Mouse (Mus musculus) brown adipose tissue, adult 24 weeks (tissue): ENCODE measurements at regions not wholly inside any gene's neighbourhood (a gene's known extent, or its start where the extent isn't known, plus 50 kb on each side); places are given as distances from the start of the nearest gene placed in this dataset.
A peak's percentile ranks its signal among the peaks of the same experiment; 100 is the strongest.

Source experiments
- H3K27ac ChIP-seq: fragments of 200-500 bp; replicated peaks from 2 replicates; pipeline ENCODE4 v1.5.1; 2012; ENCODE audit warnings: low read depth, mild to moderate bottlenecking, low read length
- H3K4me1 ChIP-seq: fragments of 200-500 bp; 2 replicates; pipeline ENCODE4 v1.6.1; 2012; ENCODE audit warnings: low read length, mixed read lengths; ENCODE audit not compliant: control insufficient read depth, insufficient read depth, insufficient read length
- H3K4me3 ChIP-seq: fragments of 200-500 bp; 2 replicates; pipeline ENCODE4 v1.5.1; 2012; ENCODE audit warnings: low read depth, mild to moderate bottlenecking, low read length, moderate library complexity; ENCODE audit not compliant: insufficient read depth

GRCm38 (mm10) chr5:118929037-118929436 is 368.6 kb downstream of the Med13l start:
- Histone ChIP-seq H3K27ac (no peak overlapping the region), H3K4me1 (no peaks in the 10 kb centered on the region), H3K4me3 (no peak overlapping the region)

GRCm38 (mm10) chr5:118929990-118930501 is 369.6 kb downstream of the Med13l start:
- Histone ChIP-seq H3K4me3 (no peak overlapping the region), H3K27ac (no peak overlapping the region), H3K4me1 (no peaks in the 10 kb centered on the region)

GRCm38 (mm10) chr5:118939336-118940039 is 379.0 kb downstream of the Med13l start:
- no peak overlapping the region for H3K27ac ChIP-seq
- no peaks in the 10 kb centered on the region for H3K4me1 ChIP-seq

GRCm38 (mm10) chr5:118944256-118944655 is 383.8 kb downstream of the Med13l start:
- H3K4me1 ChIP-seq, result peaks cover 2% of the 10 kb centered on the region; the same call in 1 of the 2 replicates
- no peak overlapping the region for H3K4me3 ChIP-seq
- H3K27ac ChIP-seq, result no peak overlapping the region

More at GRCm38 (mm10) chr5:118939336-118940039, 379.0 kb downstream of the Med13l start:
- H3K4me3 ChIP-seq, result no peak overlapping the region

DNA sequence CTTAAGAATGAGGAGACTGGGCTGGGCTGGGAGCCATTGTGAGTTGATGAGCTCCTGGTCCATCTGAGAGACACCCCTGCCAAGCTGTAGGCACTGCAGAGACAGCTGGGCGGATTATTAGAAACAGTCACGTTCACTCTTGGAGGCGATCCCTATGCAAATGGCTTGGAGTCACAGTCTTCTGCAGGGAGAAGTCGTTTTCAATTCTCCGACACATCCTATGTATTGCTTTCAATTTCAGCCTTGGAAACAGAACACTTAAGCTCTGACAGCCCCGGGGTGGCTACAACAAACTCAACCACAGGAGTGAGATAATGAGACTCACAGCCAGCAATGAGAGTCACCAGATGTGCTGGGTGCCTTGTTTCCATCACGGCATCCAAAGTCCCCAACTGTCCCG is 385.6 kb downstream of the Med13l start:
- H3K27ac ChIP-seq, result no peak overlapping the region
- H3K4me3 ChIP-seq, result no peak overlapping the region

DNA sequence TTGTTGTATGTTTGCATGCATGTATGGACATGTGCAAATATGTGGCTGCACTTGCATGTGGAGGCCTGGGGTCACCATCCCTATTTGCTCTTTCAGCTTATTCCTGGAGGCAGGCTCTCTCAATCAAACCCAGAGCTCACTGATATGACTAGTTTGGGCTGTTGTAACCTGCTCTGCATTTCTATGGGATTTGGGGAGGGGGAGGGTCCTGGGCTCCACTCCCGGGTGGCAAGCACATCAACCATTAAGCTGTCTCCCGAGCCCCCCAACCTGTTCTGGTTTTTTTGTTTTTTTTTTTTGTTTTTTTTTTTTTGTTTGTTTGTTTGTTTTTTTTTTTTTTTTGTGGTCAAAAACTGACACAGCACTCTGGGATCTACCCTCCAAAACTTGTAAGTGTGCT is 386.5 kb downstream of the Med13l start:
- Histone ChIP-seq H3K27ac (no peak overlapping the region), H3K4me3 (no peak overlapping the region), H3K4me1 (peaks cover 14% of the 10 kb centered on the region)

More for the DNA sequence above, 385.6 kb downstream of the Med13l start:
- H3K4me1 ChIP-seq, result peaks cover 9% of the 10 kb centered on the region; the same call in 1 of the 2 replicates

- peaks cover 18% of the 10 kb centered on the region for H3K4me1 ChIP-seq
- H3K4me3 ChIP-seq, result no peak overlapping the region
- no peak overlapping the region for H3K27ac ChIP-seq
These were observed 387.8 kb downstream of the Med13l start for GRCm38 (mm10) chr5:118948119-118948786.

DNA sequence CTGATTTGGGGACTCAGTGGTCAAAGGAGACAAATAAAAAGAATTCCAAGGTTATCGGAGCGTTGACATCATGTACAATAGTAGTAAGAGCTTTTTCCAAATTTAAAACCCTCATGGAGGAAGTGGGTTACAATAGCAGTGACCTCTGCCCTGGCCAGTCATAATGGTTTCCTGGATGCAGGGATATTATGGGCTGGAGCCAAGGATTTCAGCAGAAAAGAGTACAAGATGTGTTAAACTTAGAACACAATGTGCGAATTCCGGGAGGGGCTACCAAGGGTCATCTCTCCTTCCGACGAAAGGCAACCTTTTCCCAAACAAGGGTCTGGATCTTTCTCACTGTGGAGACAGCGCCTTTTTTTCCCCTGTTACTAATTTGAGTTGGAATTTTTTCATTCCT is 390.6 kb downstream of the Med13l start:
- peak overlapping the region; percentile 98 for H3K27ac ChIP-seq
- H3K4me3 ChIP-seq, result no peak overlapping the region
- H3K4me1 ChIP-seq, result peaks cover 21% of the 10 kb centered on the region

DNA sequence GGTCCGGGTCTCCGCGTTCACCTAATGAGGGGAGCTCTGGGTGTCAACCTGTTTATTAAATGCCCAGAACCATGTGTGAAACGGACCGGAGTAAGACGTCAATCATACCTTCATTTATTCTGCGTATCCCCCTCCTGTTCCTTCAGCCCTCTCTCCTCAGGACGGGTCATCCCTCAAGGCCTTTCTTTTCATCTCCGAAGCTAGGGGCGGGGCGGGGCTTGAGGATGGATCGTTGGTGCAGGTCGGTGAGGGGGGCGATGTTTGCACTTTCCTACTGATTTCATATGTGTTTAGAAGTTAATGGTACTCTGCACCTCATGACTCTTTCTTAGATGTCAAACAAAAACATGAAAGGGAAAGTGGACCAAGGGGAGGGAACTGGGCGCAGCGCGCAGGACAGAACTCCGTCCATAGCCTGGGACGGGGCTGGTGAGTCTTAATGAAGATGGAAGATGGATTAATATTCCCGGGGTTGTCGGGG is 400.1 kb downstream of the Med13l start:
- Histone ChIP-seq H3K27ac (no peak overlapping the region), H3K4me1 (peaks cover 12% of the 10 kb centered on the region; the same call in 1 of the 2 replicates), H3K4me3 (no peak overlapping the region)

DNA sequence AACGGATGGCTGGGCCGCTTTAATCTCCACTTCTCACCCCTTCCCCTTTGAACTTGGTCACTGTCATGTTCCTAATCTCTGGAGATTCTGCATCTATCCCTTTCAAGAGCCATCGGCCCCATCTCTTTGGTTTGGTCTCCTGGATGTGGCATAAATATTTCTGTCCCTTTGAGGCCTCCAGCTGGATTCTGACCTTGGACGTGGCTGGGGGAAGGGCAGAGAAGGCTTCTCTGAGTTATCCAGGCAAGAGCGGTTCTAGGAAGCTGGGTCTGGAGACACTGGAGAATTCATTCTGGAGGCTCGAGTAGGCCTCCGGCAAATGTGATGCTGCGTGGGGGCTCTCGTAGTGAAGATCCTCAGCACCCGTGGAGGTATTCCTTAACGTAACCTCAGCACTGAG is 400.6 kb downstream of the Med13l start:
- Histone ChIP-seq H3K27ac (no peak overlapping the region), H3K4me1 (peaks cover 9% of the 10 kb centered on the region; the same call in 1 of the 2 replicates), H3K4me3 (no peak overlapping the region)

GRCm38 (mm10) chr5:118962152-118962551 is 401.7 kb downstream of the Med13l start:
- Histone ChIP-seq H3K4me1 (peaks cover 9% of the 10 kb centered on the region; the same call in 1 of the 2 replicates), H3K27ac (0 out of 2 replicates have a peak overlapping the region, but pooled peaks have one; percentile 16), H3K4me3 (no peak overlapping the region)

DNA sequence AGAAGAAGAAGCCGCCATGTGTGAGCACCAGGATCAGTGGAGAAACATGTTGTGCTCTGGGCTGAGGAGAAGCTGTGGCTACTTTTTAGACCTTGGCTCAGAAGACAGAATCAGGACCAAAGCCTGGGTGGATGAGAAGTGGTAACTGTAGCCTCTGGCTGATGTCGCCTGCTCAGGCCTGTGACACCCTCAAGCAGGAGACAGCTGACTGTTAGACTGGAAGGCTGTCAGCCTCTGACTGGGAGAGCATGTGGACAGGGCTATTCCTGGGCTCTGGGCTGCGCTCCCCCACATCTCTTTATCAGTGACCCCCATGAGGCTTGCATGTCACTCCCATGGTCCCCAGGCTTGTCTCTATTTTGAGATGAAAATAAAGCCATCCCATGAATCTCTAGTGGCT is 402.5 kb downstream of the Med13l start:
- Histone ChIP-seq H3K4me3 (no peak overlapping the region), H3K4me1 (peaks cover 9% of the 10 kb centered on the region; the same call in 1 of the 2 replicates), H3K27ac (no peak overlapping the region)

- Histone ChIP-seq H3K4me3 (no peak overlapping the region), H3K4me1 (peaks cover 2% of the 10 kb centered on the region; the same call in 1 of the 2 replicates), H3K27ac (no peak overlapping the region)
These were observed 406.4 kb downstream of the Med13l start for GRCm38 (mm10) chr5:118966901-118967300.

DNA sequence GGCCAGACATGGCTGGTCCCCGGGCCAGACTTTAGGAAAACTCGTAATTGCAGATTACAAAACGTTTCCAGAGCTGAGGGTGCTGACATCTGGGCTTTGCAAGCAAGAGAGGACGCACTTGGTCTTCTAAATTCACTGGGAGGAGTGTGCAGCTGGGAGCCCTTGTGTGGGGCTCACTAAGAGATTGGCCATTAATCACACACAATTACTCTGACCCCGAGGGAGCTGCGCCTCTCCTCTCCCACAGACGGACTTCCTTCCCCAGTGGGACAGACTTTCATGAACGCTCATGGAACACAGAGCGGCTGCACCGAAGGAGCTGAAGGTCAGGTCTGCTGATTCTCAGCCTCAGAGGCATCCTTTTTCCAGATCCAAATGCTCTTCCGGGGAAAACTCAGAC is 407.2 kb downstream of the Med13l start:
- Histone ChIP-seq H3K4me1 (no peaks in the 10 kb centered on the region), H3K4me3 (no peak overlapping the region), H3K27ac (no peak overlapping the region)

- H3K4me3 ChIP-seq, result no peak overlapping the region
- H3K27ac ChIP-seq, result no peak overlapping the region
- peaks cover under 1% of the 10 kb centered on the region; the same call in 1 of the 2 replicates for H3K4me1 ChIP-seq
These were observed 414.7 kb downstream of the Med13l start for GRCm38 (mm10) chr5:118975147-118975546.
